ENCODE assay signal across 8 mouse cellular contexts in genomic region chr2:167502554-167503252, GRCm38 (mm10). TPM values are rescaled to one million over a fixed set of nuclear protein-coding genes. Genes with fewer than 3 reads are reported as not detected.
DNase-seq lines count a peak whose midpoint lies in the region; ATAC-seq and TF ChIP-seq lines count a peak whose summit lies in the region.

No protein-coding gene starts in this region.

- TF ChIP-seq CTCF in kidney, postnatal 0 days (IDR thresholded peaks at IDR 0.05; ENCODE audit: low read depth) = no peak

- WGBS in kidney, postnatal 0 days = 42% methylated on average over 13 of the region's 13 CpGs
- WGBS in hindbrain, embryonic 10.5 days = 54% methylated on average over 13 of the region's 13 CpGs

- H3K4me2 ChIP-seq in kidney, postnatal 0 days (ENCODE audit: low read length) = peak overlapping the region; percentile 82

- H3K4me1 ChIP-seq in kidney, postnatal 0 days (replicated peaks; ENCODE audit: insufficient read depth, low read length) = 0 out of 2 replicates have a peak, but pooled peaks cover 16% of the 10 kb centered on the region
- H3K4me1 ChIP-seq in hindbrain, embryonic 10.5 days (replicated peaks) = peaks cover 33% of the 10 kb centered on the region
- peaks cover 66% of the 10 kb centered on the region for H3K4me1 ChIP-seq in megakaryocyte, embryonic 14.5 days

- no peak for DNase-seq in kidney, postnatal 0 days (ENCODE audit: low spot score)
- no peak for DNase-seq in kidney, postnatal 4 days
- DNase-seq in c-Kit-negative CD71-positive TER-119-positive erythroid progenitor cells, embryonic 14.5 days (ENCODE audit: low read depth, low spot score) = peak; percentile 44
- no peak for DNase-seq in hindbrain, embryonic 10.5 days (ENCODE audit: low spot score)
- no peak for DNase-seq in adrenal gland, adult 2 months
- DNase-seq in urinary bladder, adult 18-20 months (ENCODE audit: low spot score in 2 of 2) = no peak
- DNase-seq in left cerebral cortex, postnatal 14 days (ENCODE audit: low spot score in 2 of 2) = no peak

- no peaks in the 10 kb centered on the region for H3K9me3 ChIP-seq in kidney, postnatal 0 days (replicated peaks; ENCODE audit: low read length)
- no peaks in the 10 kb centered on the region for H3K9me3 ChIP-seq in hindbrain, embryonic 10.5 days
- no peaks in the 10 kb centered on the region for H3K9me3 ChIP-seq in megakaryocyte, embryonic 14.5 days

- peak; percentile 22 for ATAC-seq in kidney, postnatal 0 days (replicated peaks; ENCODE audit: low FRiP score, low read depth)

- peaks cover 7% of the 10 kb centered on the region; the same call in 1 of the 2 replicates for H3K36me3 ChIP-seq in kidney, postnatal 0 days (ENCODE audit: insufficient read depth, low read length)
- peaks cover 31% of the 10 kb centered on the region for H3K36me3 ChIP-seq in hindbrain, embryonic 10.5 days
- peaks cover 24% of the 10 kb centered on the region for H3K36me3 ChIP-seq in megakaryocyte, embryonic 14.5 days (replicated peaks; ENCODE audit: low read length)

- intact Hi-C loops in left cerebral cortex, postnatal 14 days (cut with DNase I) = no loop called here

- no peaks in the 10 kb centered on the region for H3K27me3 ChIP-seq in kidney, postnatal 0 days (ENCODE audit: insufficient read depth, low read length)
- no peaks in the 10 kb centered on the region for H3K27me3 ChIP-seq in hindbrain, embryonic 10.5 days (ENCODE audit: insufficient read depth, poor library complexity, severe bottlenecking)
- H3K27me3 ChIP-seq in megakaryocyte, embryonic 14.5 days (replicated peaks) = no peaks in the 10 kb centered on the region

- peak overlapping the region; percentile 90 for H3K27ac ChIP-seq in kidney, postnatal 0 days
- peak overlapping the region; percentile 96 for H3K27ac ChIP-seq in hindbrain, embryonic 10.5 days

- H3K9ac ChIP-seq in kidney, postnatal 0 days (ENCODE audit: low read depth, low read length) = peak overlapping the region; percentile 96

- H3K4me3 ChIP-seq in kidney, postnatal 0 days (replicated peaks; ENCODE audit: low read depth, low read length) = peak overlapping the region; percentile 96
- H3K4me3 ChIP-seq in hindbrain, embryonic 10.5 days = peak overlapping the region; percentile 82
- H3K4me3 ChIP-seq in megakaryocyte, embryonic 14.5 days (replicated peaks) = peak overlapping the region; percentile 98

RNA-seq across cellular contexts. Expression of gene Spata2, which starts 10.0 kb away (rescaled TPM):
- 14.3 and 15.5 TPM in 2 replicates for polyA plus RNA-seq in kidney, postnatal 0 days (2015; fragmentation: Nextera tagmentation; extraction: Ambion mirVana)
- polyA plus RNA-seq in hindbrain, embryonic 10.5 days (2016; fragmentation: Nextera tagmentation; extraction: Ambion mirVana) = 20.1 and 25.1 TPM in 2 replicates
- 10.0 and 23.7 TPM in 2 replicates for polyA plus RNA-seq in megakaryocyte, embryonic 14.5 days (2012; ENCODE audit: insufficient read depth, low replicate concordance)
- total RNA-seq in adrenal gland, adult 2 months (2021) = 10 to 100 TPM; 33.1 to 35.1 TPM
- polyA plus RNA-seq in adrenal gland, adult 2 months (2012; rRNA removed) = 29.0 and 30.8 TPM in 2 replicates
- total RNA-seq in left cerebral cortex, postnatal 14 days (2021) = 10 to 100 TPM; 74.5 to 77.2 TPM

RNA-seq across cellular contexts. Expression of gene Rnf114, which starts 10.3 kb away (rescaled TPM):
- 77.0 and 78.7 TPM in 2 replicates for polyA plus RNA-seq in kidney, postnatal 0 days (2015; fragmentation: Nextera tagmentation; extraction: Ambion mirVana)
- polyA plus RNA-seq in hindbrain, embryonic 10.5 days (2016; fragmentation: Nextera tagmentation; extraction: Ambion mirVana) = 137 TPM in 2 replicates
- polyA plus RNA-seq in megakaryocyte, embryonic 14.5 days (2012; ENCODE audit: insufficient read depth, low replicate concordance) = 4.0 and 26.3 TPM in 2 replicates
- 10 to 100 TPM; 75.2 to 78.4 TPM for total RNA-seq in adrenal gland, adult 2 months (2021)
- polyA plus RNA-seq in adrenal gland, adult 2 months (2012; rRNA removed) = 64.2 and 70.8 TPM in 2 replicates
- 10 to 100 TPM; 40.8 to 43.1 TPM for total RNA-seq in left cerebral cortex, postnatal 14 days (2021)

RNA-seq across cellular contexts. Expression of gene Snai1, which starts 35.3 kb away (rescaled TPM):
- polyA plus RNA-seq in kidney, postnatal 0 days (2015; fragmentation: Nextera tagmentation; extraction: Ambion mirVana) = 33.9 and 36.1 TPM in 2 replicates
- 45.3 and 45.5 TPM in 2 replicates for polyA plus RNA-seq in hindbrain, embryonic 10.5 days (2016; fragmentation: Nextera tagmentation; extraction: Ambion mirVana)
- 1.4 and 5.0 TPM in 2 replicates for polyA plus RNA-seq in megakaryocyte, embryonic 14.5 days (2012; ENCODE audit: insufficient read depth, low replicate concordance)
- total RNA-seq in adrenal gland, adult 2 months (2021) = 10 to 100 TPM in 1 of 2 experiments, 1 to 10 TPM in 1; 6.7 to 10.1 TPM
- 45.2 and 45.3 TPM in 2 replicates for polyA plus RNA-seq in adrenal gland, adult 2 months (2012; rRNA removed)
- under 1 TPM; 0.86 to 0.95 TPM for total RNA-seq in left cerebral cortex, postnatal 14 days (2021)
